Mouse (Mus musculus) bone marrow, adult 2 months (tissue): Measurements from ENCODE around the gene Gart. TPM values are rescaled to one million over a fixed set of nuclear protein-coding genes. Genes with fewer than 3 reads are reported as not detected.

Experiments
- H3K27ac ChIP-seq: fragments of 200-500 bp; 2 replicates; pipeline ENCODE4 v1.5.1; 2012; ENCODE audit warnings: low read depth, mild to moderate bottlenecking, control low read depth, inconsistent platforms, low read length; ENCODE audit not compliant: control insufficient read depth, poor library complexity, insufficient read depth
- H3K4me1 ChIP-seq: fragments of 200-500 bp; 2 replicates; pipeline ENCODE4 v1.6.1; 2011; ENCODE audit warnings: low read length; ENCODE audit not compliant: control insufficient read depth, insufficient read depth
- H3K4me3 ChIP-seq: fragments of 200-500 bp; replicated peaks from 2 replicates; pipeline ENCODE3; 2011; ENCODE audit warnings: mild to moderate bottlenecking, low read depth, low read length, control low read depth; ENCODE audit not compliant: control insufficient read depth
- CTCF ChIP-seq: fragments of 200-500 bp; IDR thresholded peaks from 2 replicates; pipeline ENCODE4 v1.5.1; 2011; ENCODE audit warnings: low read length, control low read depth; ENCODE audit not compliant: control insufficient read depth, insufficient read depth
- POLR2A ChIP-seq: fragments of 200-500 bp; IDR thresholded peaks from 2 replicates; pipeline ENCODE4 v1.6.1; 2011; ENCODE audit warnings: low read depth, mild to moderate bottlenecking, control low read depth, low read length, borderline replicate concordance; ENCODE audit not compliant: control insufficient read depth
- WGBS: fragments of 180-500 bp; shearing (Covaris S2); methylation state at CpG from one replicate; pipeline ENCODE4 v1.1.7; 2018; 5-methylcytosine and 5-hydroxymethylcytosine counted together
- polyA plus RNA-seq: library from polyadenylated mRNA; stranded (reverse); fragments of >200 nt; gene quantifications from 2 replicates; pipeline ENCODE4 v1.2.4, GENCODE M21; 2011; ENCODE audit warnings: low replicate concordance; ENCODE audit not compliant: missing spikeins, insufficient read depth, insufficient read length

The Gart gene
- polyA plus RNA-seq, 1 experiment: 94.2 TPM

DNA sequence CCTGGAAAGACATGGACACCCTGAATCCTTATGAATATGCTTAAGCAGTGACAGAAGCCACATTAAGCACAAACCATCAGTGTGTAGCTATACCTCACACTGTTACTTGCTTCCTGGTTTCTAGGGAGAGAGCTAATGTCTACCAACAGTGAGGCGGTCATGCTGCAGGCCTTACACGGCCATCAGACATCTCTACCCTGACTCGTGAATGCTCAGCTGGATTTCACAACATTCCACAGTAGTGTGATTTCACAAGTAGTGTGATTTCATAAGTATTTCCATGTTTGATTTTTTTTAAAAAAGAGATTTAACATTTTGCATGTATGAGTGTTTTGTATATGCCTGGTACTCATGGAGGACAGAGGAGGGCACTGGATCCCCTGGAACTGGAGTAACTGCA, 18.1 kb downstream of the Gart start:
- Histone ChIP-seq H3K4me3 (no peak overlapping the region), H3K27ac (peak overlapping the region; percentile 47; the same call in 1 of the 2 replicates), H3K4me1 (peaks cover 13% of the 10 kb centered on the region)
- TF ChIP-seq POLR2A (no peak), CTCF (no peak)
- 38% methylated on average over 3 of the region's 3 CpGs for WGBS

GRCm38 (mm10) chr16:91627831-91628230, 18.9 kb downstream of the Gart start:
- 81% methylated on average over 7 of the region's 7 CpGs for WGBS
- Histone ChIP-seq H3K4me3 (no peak overlapping the region), H3K27ac (no peak overlapping the region; the same call in 1 of the 2 replicates), H3K4me1 (peaks cover 12% of the 10 kb centered on the region)
- no peak for TF ChIP-seq POLR2A

GRCm38 (mm10) chr16:91623074-91623473, 23.7 kb downstream of the Gart start:
- peaks cover 2% of the 10 kb centered on the region; the same call in 1 of the 2 replicates for H3K4me1 ChIP-seq
- TF ChIP-seq POLR2A (no peak), CTCF (no peak)
- no peak overlapping the region for H3K4me3 ChIP-seq
- WGBS: 77% methylated on average over 9 of the region's 9 CpGs
- H3K27ac ChIP-seq: peak overlapping the region; percentile 69

DNA sequence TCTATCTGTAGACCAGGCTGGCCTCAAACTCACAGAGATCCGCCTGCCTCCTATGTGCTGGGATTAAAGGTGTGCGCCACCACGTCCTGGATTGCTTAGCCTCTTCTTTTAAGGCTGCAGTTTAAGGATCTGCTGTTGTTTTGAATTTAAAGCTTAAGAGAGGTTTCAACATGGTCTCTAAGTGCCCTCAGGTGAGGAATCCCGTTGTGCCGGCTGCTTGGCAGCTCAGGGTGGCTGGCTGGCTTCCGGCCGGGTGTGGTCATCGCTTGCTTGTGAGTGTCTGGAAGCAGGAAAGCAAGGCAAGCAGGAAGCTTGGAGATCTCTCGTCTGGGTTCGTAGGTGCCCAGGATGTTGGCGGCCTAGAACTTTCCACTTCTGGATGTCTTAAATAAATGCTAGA, 25.8 kb downstream of the Gart start:
- TF ChIP-seq POLR2A (no peak), CTCF (no peak)
- H3K27ac ChIP-seq: no peak overlapping the region
- peaks cover 1% of the 10 kb centered on the region; the same call in 1 of the 2 replicates for H3K4me1 ChIP-seq
- 89% methylated on average over 11 of the region's 11 CpGs for WGBS
- no peak overlapping the region for H3K4me3 ChIP-seq

GRCm38 (mm10) chr16:91620185-91620584, 26.6 kb downstream of the Gart start:
- no peak overlapping the region for H3K4me3 ChIP-seq
- TF ChIP-seq CTCF (no peak), POLR2A (no peak)

DNA sequence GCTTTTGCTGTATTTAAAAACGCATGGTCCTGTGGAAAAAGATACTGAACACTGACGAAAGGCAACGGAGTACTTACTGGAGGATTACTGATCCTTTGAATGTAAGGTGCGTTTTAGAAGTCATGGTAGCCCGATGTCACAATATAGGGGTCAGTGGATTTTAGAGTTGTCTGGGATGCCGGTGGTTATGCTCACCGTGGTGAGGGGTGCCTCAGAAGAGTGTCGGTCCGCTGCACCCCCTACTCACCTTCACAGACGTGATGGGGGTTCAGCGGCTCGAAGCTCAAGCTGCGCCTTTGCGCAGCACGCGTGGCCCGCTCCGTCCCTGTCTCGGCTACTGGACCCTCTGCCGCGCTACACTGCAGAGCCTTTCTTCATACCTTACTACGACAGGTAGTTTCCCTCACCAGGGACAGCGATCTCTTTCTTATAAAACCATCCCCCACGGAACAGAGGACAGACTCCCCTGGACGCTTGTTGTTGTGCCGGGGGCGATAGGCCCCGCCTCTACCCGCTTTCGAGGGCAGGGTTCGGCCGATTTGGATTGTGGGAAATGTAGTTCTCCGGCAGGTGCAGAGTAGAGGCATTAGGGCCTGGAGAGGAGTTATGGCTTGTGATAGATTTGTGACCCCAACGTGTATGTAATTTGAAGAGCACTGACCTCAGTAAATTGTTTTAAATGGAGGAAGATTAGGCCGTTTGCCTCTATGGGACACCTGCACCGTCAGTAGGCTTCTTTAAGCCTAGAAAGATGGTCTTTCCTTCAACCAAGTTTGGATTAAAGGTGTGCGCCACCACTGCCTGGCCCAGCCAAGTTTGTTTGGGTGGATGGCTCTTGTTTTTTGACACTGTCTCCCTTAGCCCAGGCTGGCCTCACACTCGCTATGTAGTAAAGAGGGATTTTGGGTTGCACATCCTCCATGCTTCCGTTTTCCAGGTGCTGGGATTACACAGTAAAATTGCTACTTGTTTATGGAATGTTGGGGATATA, 27.9 kb downstream of the Gart start, which contains the start of gene Dnajc28:
Gene Dnajc28 (minus strand): TSS at position 516 of the 991 bp plus-strand sequence.
- peak within 1 kb of the TSS; percentile 40 for H3K27ac ChIP-seq
- H3K4me1 ChIP-seq: peaks cover 1% of the 10 kb centered on the region; the same call in 1 of the 2 replicates
- H3K4me3 ChIP-seq: peak within 1 kb of the TSS; percentile 99
- no peak for TF ChIP-seq CTCF
- TF ChIP-seq POLR2A: peak; percentile 39; the same call in 1 of the 2 replicates
- WGBS: 11% methylated on average over 39 of the region's 39 CpGs

More at GRCm38 (mm10) chr16:91620185-91620584, 26.6 kb downstream of the Gart start:
- Histone ChIP-seq H3K4me1 (peaks cover 1% of the 10 kb centered on the region; the same call in 1 of the 2 replicates), H3K27ac (no peak overlapping the region)
- WGBS: 78% methylated on average over 5 of the region's 5 CpGs

DNA sequence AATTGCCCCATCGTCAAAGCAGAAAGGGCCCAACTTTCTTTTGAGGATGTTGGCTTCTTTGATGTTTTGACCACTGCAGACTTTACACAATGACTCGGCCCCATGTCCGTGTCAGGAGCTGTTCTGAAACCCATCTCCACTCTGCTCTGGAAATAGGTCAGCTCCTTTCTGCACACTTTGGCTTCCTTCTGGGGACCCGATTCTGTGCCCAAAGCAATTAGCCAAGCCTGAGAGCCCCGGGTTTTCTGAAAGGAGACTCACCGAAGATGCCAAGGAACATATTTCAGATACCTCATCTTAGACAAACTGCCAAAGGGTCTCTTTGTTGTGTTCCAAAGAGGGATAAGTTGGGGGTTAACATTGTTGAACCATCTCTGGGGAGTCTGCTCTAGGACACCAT, 32.2 kb downstream of the Gart start:
- WGBS: 62% methylated on average over 6 of the region's 6 CpGs
- peaks cover 3% of the 10 kb centered on the region; the same call in 1 of the 2 replicates for H3K4me1 ChIP-seq
- TF ChIP-seq CTCF: no peak
- TF ChIP-seq POLR2A: no peak
- H3K4me3 ChIP-seq: no peak overlapping the region
- no peak overlapping the region for H3K27ac ChIP-seq

- TF ChIP-seq CTCF: no peak
- TF ChIP-seq POLR2A: no peak
- Histone ChIP-seq H3K4me3 (peak overlapping the region; percentile 50), H3K27ac (0 out of 2 replicates have a peak overlapping the region, but pooled peaks have one; percentile 32), H3K4me1 (peaks cover 3% of the 10 kb centered on the region; the same call in 1 of the 2 replicates)
- 71% methylated on average over 5 of the region's 5 CpGs for WGBS
Measured at GRCm38 (mm10) chr16:91612525-91612924, 34.2 kb downstream of the Gart start.
